Mouse (Mus musculus): Measurements from ENCODE around the gene Kctd17. TPM values are rescaled to one million over a fixed set of nuclear protein-coding genes. Genes with fewer than 3 reads are reported as not detected.

Kctd17 gene
- total RNA-seq, 2 experiments from 2014 or later, result 288 to 291 TPM

DNA sequence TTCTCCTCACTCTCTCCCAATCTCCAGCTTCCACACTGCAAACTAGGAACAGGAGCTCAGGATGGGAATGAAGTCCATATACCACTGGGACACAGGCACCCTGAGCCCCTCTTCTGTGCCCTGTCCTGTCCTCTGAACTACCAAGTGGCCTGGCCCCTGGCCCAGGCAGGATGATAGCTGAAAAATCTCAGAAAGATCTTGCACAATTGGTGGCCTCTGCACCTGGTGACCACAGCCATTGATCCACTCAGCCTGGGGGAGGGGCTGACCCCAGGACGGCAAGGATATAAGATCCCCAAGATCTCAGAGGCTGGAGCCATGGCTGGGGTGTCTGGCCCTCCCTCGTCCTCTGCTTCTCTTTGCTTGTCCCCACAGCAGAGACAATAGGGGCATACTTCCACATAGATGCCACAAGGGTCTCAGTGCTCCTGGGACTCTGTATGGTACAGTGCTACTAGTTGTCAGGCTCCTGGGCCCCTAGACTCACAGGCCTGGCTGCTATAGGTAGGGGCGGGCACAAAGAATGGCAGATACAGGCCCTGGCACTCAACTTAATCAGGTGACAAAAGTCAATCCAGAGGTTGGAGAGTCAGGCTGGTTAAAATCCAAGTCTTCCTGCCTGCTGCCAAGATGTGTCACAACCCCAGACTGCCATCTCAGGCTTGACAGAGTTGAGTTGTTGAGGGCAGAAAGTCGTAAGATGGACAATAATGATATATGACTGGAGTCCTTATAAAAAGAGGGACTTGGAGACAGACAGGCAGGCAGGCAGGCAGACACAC, 42.3 kb downstream of the Kctd17 start:
- intact Hi-C loops (cut with DNase I), result no loop called here
- DNase-seq (ENCODE audit: low spot score in 2 of 2), result no peak

DNA sequence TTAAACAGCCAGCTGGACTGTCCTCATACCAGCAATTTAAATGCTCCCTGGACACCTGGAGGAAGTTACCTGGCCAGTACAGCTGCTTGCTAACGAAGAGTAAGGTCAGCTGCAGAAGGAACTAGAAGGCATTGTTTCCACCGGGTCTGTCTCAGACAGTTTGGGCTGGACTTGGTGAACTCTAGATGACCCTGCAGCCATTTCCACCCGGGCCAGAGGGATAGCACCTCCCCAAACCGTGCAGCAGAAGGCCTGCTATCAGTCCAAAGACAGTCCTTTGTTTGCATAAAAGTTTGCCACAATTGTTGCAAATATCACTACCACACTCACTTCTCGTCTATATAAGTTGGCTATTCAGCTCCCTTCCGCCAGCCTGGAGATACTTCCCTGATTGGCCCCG, 43.5 kb downstream of the Kctd17 start:
- intact Hi-C loops (cut with DNase I), result no loop called here
- DNase-seq (ENCODE audit: low spot score in 2 of 2), result no peak

GRCm38 (mm10) chr15:78473442-78473841, 45.1 kb downstream of the Kctd17 start:
- DNase-seq (ENCODE audit: low spot score in 2 of 2), result no peak
- intact Hi-C loops (cut with DNase I), result no loop called here

DNA sequence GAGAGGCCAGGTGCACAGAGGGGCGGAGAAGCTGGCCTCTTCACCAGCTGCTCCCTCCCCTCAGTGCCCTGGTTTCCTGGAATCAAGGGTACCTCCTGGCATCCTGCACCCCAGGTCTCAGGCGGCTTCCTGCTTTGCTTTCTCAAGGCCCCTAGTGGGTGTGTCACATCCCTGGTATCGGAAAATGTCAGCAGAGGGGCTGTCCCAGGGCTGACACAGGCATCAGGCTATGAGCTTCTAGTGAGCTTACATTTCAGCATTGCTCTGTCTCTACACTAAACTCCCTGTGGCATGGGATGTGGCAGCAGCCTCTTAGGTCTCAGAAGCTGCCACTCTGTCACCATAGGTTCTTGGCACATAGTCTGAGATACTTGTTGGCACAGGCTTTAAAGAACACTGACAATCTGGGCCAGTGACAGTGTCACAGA, 47.3 kb downstream of the Kctd17 start:
- intact Hi-C loops (cut with DNase I), result no loop called here
- DNase-seq (ENCODE audit: low spot score in 2 of 2), result no peak

- intact Hi-C loops (cut with DNase I), result no loop called here
- DNase-seq (ENCODE audit: low spot score in 2 of 2), result no peak
These were observed 48.5 kb downstream of the Kctd17 start for GRCm38 (mm10) chr15:78476878-78477277.

- intact Hi-C loops (cut with DNase I), result no loop called here
- no peak for DNase-seq (ENCODE audit: low spot score in 2 of 2)
These were observed 49.7 kb downstream of the Kctd17 start for GRCm38 (mm10) chr15:78478073-78478472.

DNA sequence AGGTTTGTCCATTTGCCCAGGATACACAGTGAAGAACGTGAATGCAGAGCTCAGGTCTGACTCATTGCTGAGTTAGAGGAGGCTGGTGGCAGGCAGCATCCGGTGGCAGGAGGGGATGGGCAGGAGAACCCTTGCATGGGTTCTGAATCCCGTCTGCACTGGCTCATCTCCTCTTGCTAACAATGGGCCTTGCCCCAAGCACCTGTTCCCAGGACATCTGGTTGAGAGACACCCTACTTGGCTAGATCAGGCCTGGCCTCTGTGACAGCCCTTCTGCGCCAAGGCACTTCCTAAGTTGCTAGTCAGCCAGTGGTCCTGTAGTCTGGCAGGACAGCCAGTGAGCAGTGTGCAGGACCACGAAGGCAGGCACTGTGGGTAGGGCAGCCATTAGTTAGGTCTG, 51.1 kb downstream of the Kctd17 start:
- no peak for DNase-seq (ENCODE audit: low spot score in 2 of 2)
- intact Hi-C loops (cut with DNase I), result no loop called here

DNA sequence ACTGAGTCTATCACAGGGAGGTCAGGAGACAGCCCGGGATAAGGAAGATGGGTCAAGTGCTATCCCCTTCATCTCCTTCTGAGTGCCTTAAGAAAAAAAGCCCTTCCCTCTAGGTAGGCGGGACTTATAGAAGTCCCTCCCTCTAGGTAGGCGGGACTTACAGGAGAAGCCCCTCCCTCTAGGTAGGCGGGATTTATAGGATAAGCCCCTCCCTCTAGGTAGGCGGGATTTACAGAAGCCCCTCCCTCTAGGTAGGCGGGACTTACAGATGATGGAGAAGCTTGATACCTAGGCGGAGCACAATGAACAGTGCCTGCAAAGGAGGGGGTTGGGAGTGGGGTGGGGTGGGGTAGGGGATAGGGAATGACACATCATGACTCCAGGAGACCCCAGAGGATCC, 51.7 kb downstream of the Kctd17 start:
- intact Hi-C loops (cut with DNase I), result no loop called here
- DNase-seq (ENCODE audit: low spot score in 2 of 2), result no peak

DNA sequence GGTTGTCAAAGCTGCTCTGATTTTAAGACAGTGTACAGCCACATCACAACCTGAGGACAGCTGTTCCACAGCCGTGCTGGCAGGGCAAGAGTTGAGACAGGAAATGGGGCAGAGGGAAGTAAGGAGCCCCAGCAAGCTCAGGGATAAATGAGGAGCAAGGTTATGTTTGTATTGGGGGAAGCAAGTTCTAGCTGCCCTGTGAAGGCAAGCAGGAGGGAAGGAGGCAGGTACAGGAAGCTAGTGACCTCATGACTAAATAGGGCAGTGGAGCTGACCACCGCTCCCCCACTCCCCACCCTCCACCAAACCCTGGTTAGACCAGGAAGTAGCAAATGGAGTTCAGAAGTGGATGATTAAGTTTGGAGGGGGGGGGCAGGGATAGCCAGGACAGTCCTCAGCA, 52.6 kb downstream of the Kctd17 start:
- no peak for DNase-seq (ENCODE audit: low spot score in 2 of 2)
- intact Hi-C loops (cut with DNase I), result no loop called here

DNA sequence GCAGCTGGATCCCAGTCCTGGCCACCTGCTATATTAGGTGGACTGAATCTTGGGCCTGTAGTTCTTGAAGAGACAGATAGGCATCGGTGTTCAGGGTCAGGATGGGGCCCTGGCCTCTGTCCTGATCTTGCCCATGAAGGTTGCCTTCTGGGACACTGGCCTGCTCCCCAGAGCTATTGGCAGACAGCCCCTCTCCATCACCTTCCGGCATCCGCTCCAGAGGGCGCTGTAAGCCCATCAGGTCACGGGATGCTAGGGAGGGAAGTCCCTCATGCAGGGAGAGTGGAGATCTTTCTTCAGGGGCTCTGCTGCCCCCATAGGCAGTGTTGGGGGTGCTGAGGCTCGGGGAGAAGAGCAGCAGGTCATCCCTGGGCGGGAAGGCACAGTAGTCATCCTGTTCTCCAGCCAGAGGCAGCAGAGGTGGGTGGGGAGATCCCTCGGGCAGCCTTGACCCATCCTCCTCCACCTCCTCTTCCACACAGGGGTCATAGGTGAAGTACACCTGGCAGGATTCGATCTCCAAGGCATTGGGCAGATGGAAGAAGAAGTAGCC, 53.2 kb downstream of the Kctd17 start:
- DNase-seq (ENCODE audit: low spot score in 2 of 2), result no peak
- intact Hi-C loops (cut with DNase I), result no loop called here

DNA sequence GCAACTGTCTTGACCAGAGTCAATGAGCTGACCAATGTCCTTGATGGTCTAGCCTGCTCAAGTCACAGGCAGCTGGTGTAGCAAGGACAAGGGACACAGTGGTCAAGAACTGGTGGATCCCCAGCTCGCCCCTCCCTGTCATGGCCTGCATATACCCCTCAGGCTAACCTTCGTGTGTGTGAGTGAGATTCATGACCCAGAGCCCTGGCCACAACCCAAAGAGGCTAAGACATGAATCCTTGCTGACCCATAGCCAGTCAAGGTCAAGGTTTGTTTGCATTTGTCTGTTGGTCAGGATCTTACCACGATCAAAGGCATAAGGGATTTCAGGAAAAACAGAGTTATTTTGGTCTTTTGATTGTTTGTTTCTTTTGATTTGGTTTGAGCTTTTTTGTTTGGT, 54.2 kb downstream of the Kctd17 start:
- DNase-seq (ENCODE audit: low spot score in 2 of 2), result no peak
- intact Hi-C loops (cut with DNase I), result no loop called here

- intact Hi-C loops (cut with DNase I), result no loop called here
- no peak for DNase-seq (ENCODE audit: low spot score in 2 of 2)
These were observed 54.9 kb downstream of the Kctd17 start for GRCm38 (mm10) chr15:78483311-78483710.

DNA sequence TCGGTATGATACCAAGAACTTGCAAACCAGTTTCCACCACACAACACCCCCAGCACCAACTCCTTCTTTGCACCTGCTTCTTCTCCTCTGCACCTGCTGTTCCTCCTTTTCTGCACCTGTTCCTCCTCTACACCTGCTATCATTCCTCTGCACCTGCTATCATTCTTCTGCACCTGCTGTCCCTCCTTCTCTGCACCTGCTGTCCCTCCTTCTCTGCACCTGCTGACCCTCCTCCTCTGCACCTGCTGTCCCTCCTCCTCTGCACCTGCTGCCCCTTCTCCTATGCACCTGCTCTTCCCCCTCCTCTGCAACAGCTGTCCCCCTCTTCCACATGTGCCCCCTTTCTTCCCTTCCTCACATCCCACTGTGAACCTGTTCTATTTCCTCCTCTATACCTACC, 58.2 kb downstream of the Kctd17 start:
- DNase-seq (ENCODE audit: low spot score in 2 of 2), result no peak

GRCm38 (mm10) chr15:78487066-78487465, 58.7 kb downstream of the Kctd17 start:
- no peak for DNase-seq (ENCODE audit: low spot score in 2 of 2)
- intact Hi-C loops (cut with DNase I), result no loop called here

More for the DNA sequence above, 58.2 kb downstream of the Kctd17 start:
- intact Hi-C loops (cut with DNase I), result no loop called here

Other genes with a start within 250 kb of the Kctd17 start
- gene Pvalb, start 222.2 kb upstream of the Kctd17 start, total RNA-seq (2021), result 10 to 100 TPM; 39.1 to 46.5 TPM
- 1 to 10 TPM; 1.2 to 1.3 TPM for gene Ncf4, start 183.8 kb upstream of the Kctd17 start, total RNA-seq (2021)
- under 1 TPM; 0.64 to 0.72 TPM for gene Csf2rb2, start 122.8 kb upstream of the Kctd17 start, total RNA-seq (2021)
- gene Csf2rb, start 102.8 kb upstream of the Kctd17 start, total RNA-seq (2021), result 1 to 10 TPM; 1.5 to 1.7 TPM
- not detected for gene Tex33, start 32.7 kb upstream of the Kctd17 start, total RNA-seq (2021)
- gene Tst, start 22.7 kb upstream of the Kctd17 start, total RNA-seq (2021), result 10 to 100 TPM; 30.8 to 39.2 TPM
- 10 to 100 TPM; 39.0 to 47.2 TPM for gene Mpst, start 22.1 kb upstream of the Kctd17 start, total RNA-seq (2021)
- not detected for gene Tmprss6, start 40.1 kb downstream of the Kctd17 start, total RNA-seq (2021)
- under 1 TPM in 1 of 2 experiments, not detected in 1; 0.11 TPM for gene Il2rb, start 66.7 kb downstream of the Kctd17 start, total RNA-seq (2021)
- gene C1qtnf6, start 102.9 kb downstream of the Kctd17 start, total RNA-seq (2021), result 1 to 10 TPM; 7.7 to 9.0 TPM
- gene Sstr3, start 116.1 kb downstream of the Kctd17 start, total RNA-seq (2021), result 10 to 100 TPM; 16.7 to 20.6 TPM
- 1 to 10 TPM; 2.3 to 4.6 TPM for gene Rac2, start 144.2 kb downstream of the Kctd17 start, total RNA-seq (2021)
- 10 to 100 TPM; 11.6 to 12.3 TPM for gene Cyth4, start 168.5 kb downstream of the Kctd17 start, total RNA-seq (2021)

Measured in left cerebral cortex, postnatal 14 days (tissue).